Mouse (Mus musculus) heart, embryonic 14.5 days (tissue): ENCODE measurements around the gene Cadps. TPM values are rescaled to one million over a fixed set of nuclear protein-coding genes. Genes with fewer than 3 reads are reported as not detected.

ENCODE experiments used
- ATAC-seq: fragments of 200-750 bp; cut with Nextera tagmentation; 2 replicates; pipeline ENCODE4 v1.8.0; 2017; ENCODE audit warnings: low read depth, moderate TSS enrichment; ENCODE audit not compliant: insufficient number of reproducible peaks, insufficient read depth, low FRiP score
- H3K27ac ChIP-seq, 2 experiments: fragments of 200-500 bp in 1 of 2; fragments of 300-500 bp in 1 of 2; sonication (generic) in 1 of 2; replicated peaks in 1 of 2; 2 replicates each; pipeline ENCODE4 v1.5.1; 2012 to 2014; ENCODE audit warnings: low read depth in 2 of 2, low read length in 2 of 2, control low read depth in 1 of 2, mild to moderate bottlenecking in 1 of 2, mixed read lengths in 1 of 2; ENCODE audit not compliant: control insufficient read depth in 1 of 2, insufficient read depth in 1 of 2
- H3K27me3 ChIP-seq: fragments of 300-500 bp; sonication (generic); 2 replicates; pipeline ENCODE4 v1.6.1; 2014; ENCODE audit warnings: mild to moderate bottlenecking, low read length, control low read depth; ENCODE audit not compliant: control insufficient read depth, insufficient read depth
- H3K36me3 ChIP-seq: fragments of 300-500 bp; sonication (generic); 2 replicates; pipeline ENCODE4 v1.6.1; 2014; ENCODE audit warnings: mild to moderate bottlenecking, control low read depth, low read length, mixed read lengths; ENCODE audit not compliant: control insufficient read depth, insufficient read depth
- H3K4me1 ChIP-seq, 2 experiments: fragments of 200-500 bp in 1 of 2; fragments of 300-500 bp in 1 of 2; sonication (generic) in 1 of 2; 2 replicates each; pipeline ENCODE4 v1.6.1; 2012 to 2014; ENCODE audit warnings: low read length in 2 of 2, control low read depth in 1 of 2, mixed read lengths in 1 of 2; ENCODE audit not compliant: control insufficient read depth in 2 of 2, insufficient read depth in 2 of 2
- H3K4me2 ChIP-seq: fragments of 300-500 bp; sonication (generic); 2 replicates; pipeline ENCODE4 v1.6.1; 2014; ENCODE audit warnings: mild to moderate bottlenecking, low read length
- H3K4me3 ChIP-seq, 2 experiments: fragments of 200-500 bp in 1 of 2; fragments of 300-500 bp in 1 of 2; sonication (generic) in 1 of 2; 2 replicates each; pipeline ENCODE4 v1.5.1; 2012 to 2014; ENCODE audit warnings: low read length in 2 of 2, mild to moderate bottlenecking in 2 of 2, control low read depth in 1 of 2, low read depth in 1 of 2, moderate library complexity in 1 of 2; ENCODE audit not compliant: control insufficient read depth in 1 of 2, insufficient read depth in 1 of 2
- H3K9ac ChIP-seq: fragments of 300-500 bp; sonication (generic); 2 replicates; pipeline ENCODE4 v1.6.1; 2014; ENCODE audit warnings: mild to moderate bottlenecking, low read length
- H3K9me3 ChIP-seq: fragments of 300-500 bp; sonication (generic); 2 replicates; pipeline ENCODE4 v1.6.1; 2016; ENCODE audit warnings: low read length, control low read depth; ENCODE audit not compliant: control insufficient read depth
- WGBS: fragments of 180-500 bp; shearing (Covaris S2); extraction: QIAGEN DNeasy Blood & Tissue Kit; methylation state at CpG from one replicate; pipeline ENCODE4 v1.1.7; 2014; 5-methylcytosine and 5-hydroxymethylcytosine counted together
- polyA plus RNA-seq: library from polyadenylated mRNA; unstranded; fragments of >200 nt; fragmentation: Nextera tagmentation; extraction: Ambion mirVana; gene quantifications from 2 replicates; pipeline ENCODE4 v1.2.1, GENCODE M21; 2014

The Cadps gene
- polyA plus RNA-seq, 1 experiment from 2014 or later: 1.5 TPM

DNA sequence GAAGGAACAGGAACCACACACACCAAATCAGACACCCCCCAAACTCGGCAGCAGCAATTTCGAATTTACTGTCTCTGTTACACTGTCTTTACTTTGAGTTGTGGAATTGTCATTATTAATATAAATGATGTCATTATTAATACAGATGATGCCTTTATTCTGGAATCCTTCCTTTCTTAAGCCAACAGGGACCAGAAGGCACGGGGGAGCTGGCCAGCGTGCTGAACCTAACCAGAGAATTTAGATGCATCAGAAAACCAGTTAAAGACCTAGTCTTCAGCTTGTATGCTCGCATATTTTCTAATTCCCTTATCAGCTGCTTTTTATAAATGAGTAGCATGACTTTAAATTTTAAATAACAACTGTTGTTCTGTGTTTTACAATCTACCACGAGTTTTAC lies 902 bp upstream of the Cadps start:
- Histone ChIP-seq H3K27ac (no peak overlapping the region), H3K36me3 (no peaks in the 10 kb centered on the region), H3K4me2 (no peak overlapping the region), H3K4me3 (no peak overlapping the region), H3K9ac (no peak overlapping the region), H3K4me1 (peaks cover 5 to 17% of the 10 kb centered on the region in 2 experiments; a peak in 3 of 4 replicates), H3K27me3 (peaks cover 14% of the 10 kb centered on the region), H3K9me3 (no peaks in the 10 kb centered on the region)
- no peak for ATAC-seq
- WGBS: 12% methylated on average over 6 of the region's 6 CpGs

DNA sequence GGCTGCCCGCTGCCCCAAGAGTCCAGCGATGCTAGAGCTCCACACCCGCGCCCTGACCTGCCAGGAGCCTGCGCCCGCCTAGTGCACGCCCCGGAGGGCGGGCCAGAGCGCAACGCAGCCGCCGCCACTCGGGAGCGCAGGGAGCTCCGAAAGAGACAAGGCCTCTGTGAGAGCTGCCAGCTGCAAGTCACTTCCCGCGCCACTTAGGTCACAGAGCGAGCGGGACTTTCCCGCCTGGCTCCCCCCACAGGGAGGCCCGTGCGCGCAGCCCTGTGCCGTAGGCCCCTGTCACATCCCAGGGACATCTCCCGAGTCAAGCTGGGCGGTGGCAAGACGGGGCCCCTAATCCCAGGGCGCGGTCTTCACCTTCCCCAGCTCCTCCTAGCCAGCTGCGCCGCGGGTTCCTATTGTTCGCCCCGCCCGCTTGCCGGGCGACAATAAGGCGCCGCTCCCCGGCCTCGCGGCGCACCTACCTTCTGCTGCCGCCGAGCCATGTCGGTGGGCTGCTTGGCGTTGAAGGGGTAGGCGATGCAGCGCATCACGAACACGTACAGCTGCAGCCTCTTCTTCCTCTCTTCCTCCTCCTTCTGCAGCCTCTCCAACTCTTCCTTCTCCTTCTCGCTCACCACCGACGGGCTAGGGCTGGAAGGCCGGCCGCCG lies 918 bp downstream of the Cadps start:
- WGBS: 0% methylated on average over 53 of the region's 58 CpGs
- peak overlapping the region; percentile 74 for H3K9ac ChIP-seq

DNA sequence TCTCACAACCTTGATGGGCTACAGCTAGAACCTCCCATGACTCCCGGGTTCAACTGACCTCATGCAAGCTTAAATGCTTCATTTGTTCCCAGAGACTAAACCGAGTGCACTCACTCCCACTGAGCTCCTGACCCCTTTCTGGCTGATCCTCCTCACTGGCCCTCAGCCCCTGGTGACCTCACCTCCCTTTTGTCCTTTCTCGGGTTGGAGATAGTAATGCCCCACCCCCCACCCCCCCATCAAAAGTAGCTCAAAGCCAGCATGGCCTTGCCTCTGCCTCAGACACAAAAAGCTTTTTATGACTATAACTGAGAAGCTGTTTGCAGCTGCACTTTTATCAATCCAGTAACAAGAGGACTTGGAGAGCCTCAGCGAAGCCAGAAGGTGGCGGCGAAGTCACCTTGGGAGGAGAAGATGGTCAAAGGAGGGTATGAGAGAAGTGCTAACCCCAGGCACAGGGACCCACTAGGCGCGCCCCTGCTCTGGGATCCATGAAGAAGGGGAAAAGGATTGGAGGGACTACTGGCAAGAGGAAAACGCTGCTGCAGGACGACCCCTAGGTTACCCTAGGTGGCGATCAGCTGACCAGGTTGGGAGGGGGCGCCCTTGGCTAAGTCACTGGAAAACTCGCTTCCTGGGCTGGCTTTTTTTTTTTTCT lies 1.6 kb downstream of the Cadps start:
- ATAC-seq: no peak
- WGBS: under 1% methylated on average over 12 of the region's 13 CpGs
- Histone ChIP-seq H3K36me3 (no peaks in the 10 kb centered on the region), H3K9ac (peak overlapping the region; percentile 74), H3K27ac (peak overlapping the region; percentile 83 to 86), H3K9me3 (no peaks in the 10 kb centered on the region), H3K27me3 (peaks cover 14% of the 10 kb centered on the region), H3K4me2 (peak overlapping the region; percentile 96), H3K4me1 (peaks cover 5 to 17% of the 10 kb centered on the region in 2 experiments; a peak in 3 of 4 replicates), H3K4me3 (peak overlapping the region; percentile 58 to 81)

More for the DNA sequence above, 918 bp downstream of the Cadps start:
- Histone ChIP-seq H3K36me3 (no peaks in the 10 kb centered on the region), H3K4me2 (peak overlapping the region; percentile 96), H3K27me3 (peaks cover 14% of the 10 kb centered on the region), H3K4me1 (peaks cover 5 to 17% of the 10 kb centered on the region in 2 experiments; a peak in 3 of 4 replicates), H3K9me3 (no peaks in the 10 kb centered on the region), H3K27ac (peak overlapping the region; percentile 83 to 86), H3K4me3 (peak overlapping the region; percentile 58 to 81)
- peak; percentile 83 for ATAC-seq

DNA sequence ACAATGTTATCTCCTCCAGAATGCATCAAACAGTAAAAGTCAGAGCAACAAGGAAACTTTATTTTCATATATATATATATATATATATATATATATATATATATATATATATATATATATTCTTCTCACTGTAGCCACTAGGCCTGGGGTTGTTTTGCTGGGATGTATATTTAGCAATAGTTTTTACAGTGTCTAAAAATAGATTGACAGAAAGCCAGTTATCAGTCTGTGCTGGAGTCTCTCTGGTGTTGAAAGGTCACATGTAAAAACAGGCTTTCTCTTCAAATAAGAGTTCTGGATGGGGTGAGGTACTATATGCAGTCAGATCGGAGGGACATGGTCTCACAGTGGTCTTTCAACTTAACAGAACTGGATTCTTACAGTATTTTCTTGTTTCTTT lies 2.7 kb downstream of the Cadps start:
- no peak for ATAC-seq
- Histone ChIP-seq H3K9me3 (no peaks in the 10 kb centered on the region), H3K9ac (no peak overlapping the region), H3K27me3 (peaks cover 14% of the 10 kb centered on the region), H3K36me3 (no peaks in the 10 kb centered on the region), H3K27ac (peak overlapping the region in 1 of 2 experiments; percentile 51; a peak in 1 of 4 replicates), H3K4me3 (no peak overlapping the region), H3K4me2 (peak overlapping the region; percentile 96), H3K4me1 (peaks cover 5 to 17% of the 10 kb centered on the region in 2 experiments; a peak in 3 of 4 replicates)
- 15% methylated on average over 1 of the region's 1 CpGs for WGBS

DNA sequence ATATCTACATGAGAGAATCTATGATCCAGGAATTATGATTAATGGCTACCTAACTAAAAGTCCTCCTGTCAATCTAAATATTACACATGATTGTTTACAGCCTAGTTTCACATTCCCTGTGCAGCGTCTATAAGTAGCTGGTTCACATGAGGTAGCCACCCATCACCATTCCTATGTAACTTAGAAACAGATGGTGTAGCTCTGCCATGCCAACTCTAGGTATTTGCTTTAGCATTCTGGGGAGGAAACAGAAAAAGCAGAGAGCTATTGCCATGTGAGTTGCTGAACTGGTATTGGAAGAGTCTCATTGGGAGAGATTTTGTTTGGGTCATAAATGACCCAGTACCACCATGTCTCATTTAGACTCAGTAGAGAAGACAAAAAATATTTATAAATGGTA lies 4.4 kb downstream of the Cadps start:
- H3K9ac ChIP-seq: no peak overlapping the region
- no peak for ATAC-seq
- H3K4me2 ChIP-seq: no peak overlapping the region
- peaks cover 5 to 17% of the 10 kb centered on the region in 2 experiments; a peak in 3 of 4 replicates for H3K4me1 ChIP-seq
- peaks cover 12% of the 10 kb centered on the region for H3K27me3 ChIP-seq
- H3K9me3 ChIP-seq: no peaks in the 10 kb centered on the region
- H3K4me3 ChIP-seq: no peak overlapping the region
- no peak overlapping the region for H3K27ac ChIP-seq
- WGBS: 93% methylated on average over 1 of the region's 1 CpGs
- no peaks in the 10 kb centered on the region for H3K36me3 ChIP-seq

DNA sequence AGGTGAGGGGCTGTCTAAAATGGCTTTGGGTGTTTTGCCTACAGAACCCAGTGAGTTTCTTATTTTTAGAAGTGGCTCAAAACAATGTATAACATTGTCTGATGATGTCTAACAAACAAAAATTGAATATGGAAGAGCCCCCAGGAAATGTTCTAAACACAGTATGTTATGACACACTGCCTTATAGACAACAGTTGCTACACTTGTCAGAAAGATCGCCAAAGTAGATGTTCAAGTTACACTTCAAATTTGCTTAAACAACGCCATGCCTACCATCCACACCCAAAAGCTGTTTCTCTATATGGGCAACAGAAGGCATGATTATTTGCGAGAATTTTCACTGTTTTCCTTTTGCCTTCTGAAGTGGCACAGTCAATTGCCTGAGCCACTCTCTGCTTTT lies 10.8 kb downstream of the Cadps start:
- ATAC-seq: no peak
- H3K9ac ChIP-seq: no peak overlapping the region
- H3K4me3 ChIP-seq: no peak overlapping the region
- H3K4me1 ChIP-seq: no peaks in the 10 kb centered on the region
- H3K27ac ChIP-seq: no peak overlapping the region
- no peak overlapping the region for H3K4me2 ChIP-seq
- no peaks in the 10 kb centered on the region for H3K9me3 ChIP-seq
- H3K27me3 ChIP-seq: no peaks in the 10 kb centered on the region
- no peaks in the 10 kb centered on the region for H3K36me3 ChIP-seq
- 82% methylated on average over 3 of the region's 3 CpGs for WGBS

DNA sequence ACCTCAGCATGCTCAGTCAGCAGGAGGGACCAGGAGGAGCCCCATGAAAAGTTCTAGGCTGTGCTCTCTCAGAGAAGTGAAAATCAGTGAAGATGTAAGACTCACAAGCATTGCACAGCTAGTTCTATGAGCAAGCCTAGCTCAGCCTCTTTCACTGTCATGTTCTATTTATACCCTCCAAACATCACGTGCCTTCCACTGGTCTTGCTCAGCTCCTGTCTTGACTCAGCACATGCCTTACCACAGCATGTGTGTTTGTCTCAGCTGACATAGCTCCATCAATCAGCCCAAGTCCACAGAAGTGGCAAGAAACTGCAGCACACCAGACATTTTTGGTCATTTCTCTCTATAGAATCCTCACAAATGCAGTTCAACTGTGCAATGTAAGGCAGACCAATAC lies 19.9 kb downstream of the Cadps start:
- 30% methylated on average over 1 of the region's 1 CpGs for WGBS
- peak overlapping the region in 1 of 2 experiments; percentile 41; a peak in 2 of 4 replicates for H3K27ac ChIP-seq
- H3K4me3 ChIP-seq: no peak overlapping the region
- H3K36me3 ChIP-seq: no peaks in the 10 kb centered on the region
- H3K27me3 ChIP-seq: no peaks in the 10 kb centered on the region
- H3K4me1 ChIP-seq: peaks cover 2 to 8% of the 10 kb centered on the region in 2 experiments; a peak in 2 of 4 replicates
- ATAC-seq: peak; percentile 77
- H3K4me2 ChIP-seq: no peak overlapping the region
- H3K9me3 ChIP-seq: no peaks in the 10 kb centered on the region
- H3K9ac ChIP-seq: no peak overlapping the region
